ENCODE assay signal across 13 mouse cellular contexts in genomic region chr2:131097087-131097486, GRCm38 (mm10). TPM values are rescaled to one million over a fixed set of nuclear protein-coding genes. Genes with fewer than 3 reads are reported as not detected.
A peak's percentile ranks its signal among the peaks of the same experiment; 100 is the strongest.
DNase-seq lines count a peak whose midpoint lies in the region; ATAC-seq and TF ChIP-seq lines count a peak whose summit lies in the region.
"Had no signal": no experiment of that assay in that cellular context is flagged by ENCODE, and none has a peak within 500 bp of the region (broad histone marks: within the 10 kb centered on the region; RNA-seq: fewer than 3 reads in every experiment).

No protein-coding gene starts in this region.

- H3K27ac ChIP-seq in hindbrain, embryonic 10.5 days: peak overlapping the region; percentile 86
- no peak overlapping the region for H3K27ac ChIP-seq in hindbrain, embryonic 14.5 days
- peak overlapping the region; percentile 84; the same call in 1 of the 2 replicates for H3K27ac ChIP-seq in lung, postnatal 0 days (ENCODE audit: low read length)
- H3K27ac ChIP-seq in embryonic facial prominence, embryonic 14.5 days (replicated peaks; ENCODE audit: low read depth, low read length): peak overlapping the region; percentile 76; the same call in 1 of the 2 replicates
- no peak overlapping the region for H3K27ac ChIP-seq in forebrain, embryonic 16.5 days (ENCODE audit: low read length)
- H3K27ac ChIP-seq: midbrain, embryonic 13.5 days had no signal

- no peak for DNase-seq in hindbrain, embryonic 10.5 days (ENCODE audit: low spot score)
- no peak for DNase-seq in hindbrain, embryonic 14.5 days (ENCODE audit: low spot score)
- DNase-seq in lung, postnatal 0 days (ENCODE audit: low spot score): no peak
- DNase-seq in lung, adult 18-20 months: no peak
- DNase-seq in embryonic facial prominence, embryonic 14.5 days (ENCODE audit: low spot score): no peak
- no peak for DNase-seq in thymus, postnatal 14 days
- DNase-seq: adrenal gland, adult 8-10 months; cerebellum, adult 11 months had no signal

- no peaks in the 10 kb centered on the region for H3K27me3 ChIP-seq in hindbrain, embryonic 10.5 days (ENCODE audit: insufficient read depth, poor library complexity, severe bottlenecking)
- H3K27me3 ChIP-seq in hindbrain, embryonic 14.5 days (ENCODE audit: control insufficient read depth, insufficient read depth, low read length): no peaks in the 10 kb centered on the region
- no peaks in the 10 kb centered on the region for H3K27me3 ChIP-seq in lung, postnatal 0 days (replicated peaks; ENCODE audit: insufficient read depth, low read length)
- H3K27me3 ChIP-seq in embryonic facial prominence, embryonic 14.5 days (replicated peaks; ENCODE audit: control insufficient read depth, insufficient read depth, low read length): no peaks in the 10 kb centered on the region
- no peaks in the 10 kb centered on the region for H3K27me3 ChIP-seq in myocyte (ENCODE audit: control insufficient read depth, insufficient read depth, insufficient read length)
- H3K27me3 ChIP-seq in forebrain, embryonic 16.5 days (replicated peaks; ENCODE audit: control insufficient read depth, insufficient read depth, low read length): no peaks in the 10 kb centered on the region
- H3K27me3 ChIP-seq: midbrain, embryonic 13.5 days had no signal

- H3K4me1 ChIP-seq in hindbrain, embryonic 10.5 days (replicated peaks): peaks cover 25% of the 10 kb centered on the region
- H3K4me1 ChIP-seq in hindbrain, embryonic 14.5 days (replicated peaks; ENCODE audit: control insufficient read depth, insufficient read depth, low read length): no peaks in the 10 kb centered on the region
- H3K4me1 ChIP-seq in lung, postnatal 0 days (ENCODE audit: insufficient read depth, low read depth, low read length): peaks cover 5% of the 10 kb centered on the region; the same call in 1 of the 2 replicates
- H3K4me1 ChIP-seq in embryonic facial prominence, embryonic 14.5 days (ENCODE audit: control insufficient read depth, insufficient read depth, low read length): peaks cover 8% of the 10 kb centered on the region; the same call in 1 of the 2 replicates
- no peaks in the 10 kb centered on the region for H3K4me1 ChIP-seq in forebrain, embryonic 16.5 days (replicated peaks; ENCODE audit: control insufficient read depth, insufficient read depth, low read length)
- H3K4me1 ChIP-seq: midbrain, embryonic 13.5 days had no signal

- no peak for TF ChIP-seq CTCF in lung, postnatal 0 days (IDR thresholded peaks at IDR 0.05)

- TF ChIP-seq EP300 in lung, postnatal 0 days (IDR thresholded peaks at IDR 0.05): no peak

- H3K9me3 ChIP-seq in hindbrain, embryonic 10.5 days: no peaks in the 10 kb centered on the region
- H3K9me3 ChIP-seq in hindbrain, embryonic 14.5 days (ENCODE audit: control insufficient read depth, low read length): no peaks in the 10 kb centered on the region
- no peaks in the 10 kb centered on the region for H3K9me3 ChIP-seq in lung, postnatal 0 days (ENCODE audit: low read length)
- no peaks in the 10 kb centered on the region for H3K9me3 ChIP-seq in embryonic facial prominence, embryonic 14.5 days (ENCODE audit: control insufficient read depth, low read length)
- no peaks in the 10 kb centered on the region for H3K9me3 ChIP-seq in forebrain, embryonic 16.5 days (ENCODE audit: control insufficient read depth, low read length)
- H3K9me3 ChIP-seq: midbrain, embryonic 13.5 days had no signal

- no peak overlapping the region for H3K4me2 ChIP-seq in hindbrain, embryonic 14.5 days (replicated peaks)
- H3K4me2 ChIP-seq in lung, postnatal 0 days (replicated peaks; ENCODE audit: low read depth, low read length): no peak overlapping the region
- peak overlapping the region; percentile 42 for H3K4me2 ChIP-seq in embryonic facial prominence, embryonic 14.5 days (ENCODE audit: low read depth, low read length)
- H3K4me2 ChIP-seq in myocyte (ENCODE audit: low read depth): peak overlapping the region; percentile 81
- no peak overlapping the region for H3K4me2 ChIP-seq in forebrain, embryonic 16.5 days (ENCODE audit: low read length)
- H3K4me2 ChIP-seq: midbrain, embryonic 13.5 days had no signal

- no peak for ATAC-seq in hindbrain, embryonic 14.5 days (ENCODE audit: low FRiP score)
- ATAC-seq in lung, postnatal 0 days: no peak
- ATAC-seq in embryonic facial prominence, embryonic 14.5 days (ENCODE audit: low read depth): no peak
- no peak for ATAC-seq in forebrain, embryonic 16.5 days
- ATAC-seq: midbrain, embryonic 13.5 days had no signal

- no peak overlapping the region for H3K9ac ChIP-seq in hindbrain, embryonic 14.5 days
- H3K9ac ChIP-seq in lung, postnatal 0 days (replicated peaks; ENCODE audit: low read depth): no peak overlapping the region
- no peak overlapping the region for H3K9ac ChIP-seq in embryonic facial prominence, embryonic 14.5 days (ENCODE audit: low read depth, low read length)
- no peak overlapping the region for H3K9ac ChIP-seq in forebrain, embryonic 16.5 days (replicated peaks; ENCODE audit: low read depth, low read length)

- no peaks in the 10 kb centered on the region for H3K79me2 ChIP-seq in myocyte (ENCODE audit: control insufficient read depth, insufficient read depth)

- peak; percentile 21 for TF ChIP-seq POLR2A in myocyte (IDR thresholded peaks at IDR 0.05; ENCODE audit: insufficient read length, low read depth)

- 85% methylated on average over 4 of the region's 4 CpGs for WGBS in hindbrain, embryonic 10.5 days
- WGBS in hindbrain, embryonic 14.5 days: 84% methylated on average over 3 of the region's 4 CpGs
- WGBS in lung, postnatal 0 days: 86% methylated on average over 4 of the region's 4 CpGs
- WGBS in embryonic facial prominence, embryonic 14.5 days: 85% methylated on average over 4 of the region's 4 CpGs
- WGBS in forebrain, embryonic 16.5 days: 65% methylated on average over 3 of the region's 4 CpGs

- no peaks in the 10 kb centered on the region for H3K36me3 ChIP-seq in hindbrain, embryonic 10.5 days
- no peaks in the 10 kb centered on the region for H3K36me3 ChIP-seq in hindbrain, embryonic 14.5 days (replicated peaks; ENCODE audit: control insufficient read depth, insufficient read depth)
- no peaks in the 10 kb centered on the region for H3K36me3 ChIP-seq in lung, postnatal 0 days (ENCODE audit: insufficient read depth, low read length)
- no peaks in the 10 kb centered on the region for H3K36me3 ChIP-seq in embryonic facial prominence, embryonic 14.5 days (ENCODE audit: control insufficient read depth, insufficient read depth, low read length)
- no peaks in the 10 kb centered on the region for H3K36me3 ChIP-seq in myocyte (ENCODE audit: control insufficient read depth, insufficient read depth)
- no peaks in the 10 kb centered on the region for H3K36me3 ChIP-seq in forebrain, embryonic 16.5 days (ENCODE audit: control insufficient read depth, insufficient read depth)
- H3K36me3 ChIP-seq: midbrain, embryonic 13.5 days had no signal

- H3K4me3 ChIP-seq in hindbrain, embryonic 10.5 days: no peak overlapping the region
- no peak overlapping the region for H3K4me3 ChIP-seq in hindbrain, embryonic 14.5 days (replicated peaks; ENCODE audit: low read length)
- no peak overlapping the region for H3K4me3 ChIP-seq in lung, postnatal 0 days (ENCODE audit: low read depth, low read length)
- no peak overlapping the region for H3K4me3 ChIP-seq in embryonic facial prominence, embryonic 14.5 days (ENCODE audit: low read depth, low read length)
- peak overlapping the region; percentile 8 for H3K4me3 ChIP-seq in myocyte
- no peak overlapping the region for H3K4me3 ChIP-seq in forebrain, embryonic 16.5 days (replicated peaks; ENCODE audit: low read length)
- H3K4me3 ChIP-seq: midbrain, embryonic 13.5 days had no signal

- no peak overlapping the region for H3ac ChIP-seq in myocyte (ENCODE audit: control insufficient read depth, insufficient read length)

RNA-seq across cellular contexts. Expression of gene Siglec1, which starts 10.5 kb away (rescaled TPM):
- polyA plus RNA-seq in hindbrain, embryonic 10.5 days (2016; fragmentation: Nextera tagmentation; extraction: Ambion mirVana): 0.10 and 0.16 TPM in 2 replicates
- 0.27 and 0.39 TPM in 2 replicates for polyA plus RNA-seq in hindbrain, embryonic 14.5 days (2014; fragmentation: Nextera tagmentation; extraction: Ambion mirVana)
- polyA plus RNA-seq in lung, postnatal 0 days (2015; fragmentation: Nextera tagmentation; extraction: Ambion mirVana): 1.1 TPM in 2 replicates
- 0.58 and 0.70 TPM in 2 replicates for polyA plus RNA-seq in embryonic facial prominence, embryonic 14.5 days (2014; fragmentation: Nextera tagmentation; extraction: Ambion mirVana)
- polyA plus RNA-seq in myocyte (2012; fragmentation: generic; extraction: Trizol): not detected
- polyA plus RNA-seq in forebrain, embryonic 16.5 days (2015; fragmentation: Nextera tagmentation; extraction: Ambion mirVana): 0.12 and 0.13 TPM in 2 replicates

RNA-seq across cellular contexts. Expression of gene Hspa12b, which starts 30.0 kb away (rescaled TPM):
- polyA plus RNA-seq in hindbrain, embryonic 10.5 days (2016; fragmentation: Nextera tagmentation; extraction: Ambion mirVana): 6.4 and 7.6 TPM in 2 replicates
- polyA plus RNA-seq in hindbrain, embryonic 14.5 days (2014; fragmentation: Nextera tagmentation; extraction: Ambion mirVana): 2.2 and 3.3 TPM in 2 replicates
- polyA plus RNA-seq in lung, postnatal 0 days (2015; fragmentation: Nextera tagmentation; extraction: Ambion mirVana): 16.7 and 17.9 TPM in 2 replicates
- 9.2 and 10.9 TPM in 2 replicates for polyA plus RNA-seq in embryonic facial prominence, embryonic 14.5 days (2014; fragmentation: Nextera tagmentation; extraction: Ambion mirVana)
- 3.3 TPM for polyA plus RNA-seq in myocyte (2012; fragmentation: generic; extraction: Trizol)
- polyA plus RNA-seq in forebrain, embryonic 16.5 days (2015; fragmentation: Nextera tagmentation; extraction: Ambion mirVana): 4.4 and 4.7 TPM in 2 replicates

RNA-seq across cellular contexts. Expression of gene Adam33, which starts 33.5 kb away (rescaled TPM):
- polyA plus RNA-seq in hindbrain, embryonic 10.5 days (2016; fragmentation: Nextera tagmentation; extraction: Ambion mirVana): 0.29 and 0.55 TPM in 2 replicates
- 0.81 and 1.4 TPM in 2 replicates for polyA plus RNA-seq in hindbrain, embryonic 14.5 days (2014; fragmentation: Nextera tagmentation; extraction: Ambion mirVana)
- 3.2 and 3.5 TPM in 2 replicates for polyA plus RNA-seq in lung, postnatal 0 days (2015; fragmentation: Nextera tagmentation; extraction: Ambion mirVana)
- polyA plus RNA-seq in embryonic facial prominence, embryonic 14.5 days (2014; fragmentation: Nextera tagmentation; extraction: Ambion mirVana): 18.4 and 22.7 TPM in 2 replicates
- 0.02 TPM for polyA plus RNA-seq in myocyte (2012; fragmentation: generic; extraction: Trizol)
- polyA plus RNA-seq in forebrain, embryonic 16.5 days (2015; fragmentation: Nextera tagmentation; extraction: Ambion mirVana): 1.4 TPM in 2 replicates

RNA-seq across cellular contexts. Expression of gene Gm11037, which starts 36.2 kb away (rescaled TPM):
- polyA plus RNA-seq in hindbrain, embryonic 10.5 days (2016; fragmentation: Nextera tagmentation; extraction: Ambion mirVana): not detected in 2 replicates
- not detected in 2 replicates for polyA plus RNA-seq in hindbrain, embryonic 14.5 days (2014; fragmentation: Nextera tagmentation; extraction: Ambion mirVana)
- polyA plus RNA-seq in lung, postnatal 0 days (2015; fragmentation: Nextera tagmentation; extraction: Ambion mirVana): not detected in 2 replicates
- not detected in 2 replicates for polyA plus RNA-seq in embryonic facial prominence, embryonic 14.5 days (2014; fragmentation: Nextera tagmentation; extraction: Ambion mirVana)
- not detected for polyA plus RNA-seq in myocyte (2012; fragmentation: generic; extraction: Trizol)
- not detected in 2 replicates for polyA plus RNA-seq in forebrain, embryonic 16.5 days (2015; fragmentation: Nextera tagmentation; extraction: Ambion mirVana)
- polyA plus RNA-seq: embryonic facial prominence, embryonic 11.5 days; frontal cortex, adult 2 months; midbrain, embryonic 13.5 days had no signal

RNA-seq across cellular contexts. Expression of gene Gfra4, which starts 54.2 kb away (rescaled TPM):
- 4.9 and 6.1 TPM in 2 replicates for polyA plus RNA-seq in hindbrain, embryonic 10.5 days (2016; fragmentation: Nextera tagmentation; extraction: Ambion mirVana)
- 49.2 and 50.8 TPM in 2 replicates for polyA plus RNA-seq in hindbrain, embryonic 14.5 days (2014; fragmentation: Nextera tagmentation; extraction: Ambion mirVana)
- polyA plus RNA-seq in lung, postnatal 0 days (2015; fragmentation: Nextera tagmentation; extraction: Ambion mirVana): 1.2 and 1.4 TPM in 2 replicates
- polyA plus RNA-seq in embryonic facial prominence, embryonic 14.5 days (2014; fragmentation: Nextera tagmentation; extraction: Ambion mirVana): 31.5 and 32.0 TPM in 2 replicates
- polyA plus RNA-seq in myocyte (2012; fragmentation: generic; extraction: Trizol): 2.2 TPM
- 33.0 and 42.8 TPM in 2 replicates for polyA plus RNA-seq in forebrain, embryonic 16.5 days (2015; fragmentation: Nextera tagmentation; extraction: Ambion mirVana)

Comparison
In these comparisons a context has a peak if more than half of its experiments do, and no peak if none do; other contexts are left out.
1. H3K27ac ChIP-seq: peak in hindbrain, embryonic 10.5 days (single experiment), lung, postnatal 0 days (single experiment) and embryonic facial prominence, embryonic 14.5 days (single experiment); none in hindbrain, embryonic 14.5 days (single experiment) and forebrain, embryonic 16.5 days (single experiment).
2. H3K4me2 ChIP-seq: peak in embryonic facial prominence, embryonic 14.5 days (single experiment) and myocyte (single experiment); none in hindbrain, embryonic 14.5 days (single experiment), lung, postnatal 0 days (single experiment) and forebrain, embryonic 16.5 days (single experiment).